Mouse (Mus musculus): Measurements from ENCODE around the gene Vps29.

DNA sequence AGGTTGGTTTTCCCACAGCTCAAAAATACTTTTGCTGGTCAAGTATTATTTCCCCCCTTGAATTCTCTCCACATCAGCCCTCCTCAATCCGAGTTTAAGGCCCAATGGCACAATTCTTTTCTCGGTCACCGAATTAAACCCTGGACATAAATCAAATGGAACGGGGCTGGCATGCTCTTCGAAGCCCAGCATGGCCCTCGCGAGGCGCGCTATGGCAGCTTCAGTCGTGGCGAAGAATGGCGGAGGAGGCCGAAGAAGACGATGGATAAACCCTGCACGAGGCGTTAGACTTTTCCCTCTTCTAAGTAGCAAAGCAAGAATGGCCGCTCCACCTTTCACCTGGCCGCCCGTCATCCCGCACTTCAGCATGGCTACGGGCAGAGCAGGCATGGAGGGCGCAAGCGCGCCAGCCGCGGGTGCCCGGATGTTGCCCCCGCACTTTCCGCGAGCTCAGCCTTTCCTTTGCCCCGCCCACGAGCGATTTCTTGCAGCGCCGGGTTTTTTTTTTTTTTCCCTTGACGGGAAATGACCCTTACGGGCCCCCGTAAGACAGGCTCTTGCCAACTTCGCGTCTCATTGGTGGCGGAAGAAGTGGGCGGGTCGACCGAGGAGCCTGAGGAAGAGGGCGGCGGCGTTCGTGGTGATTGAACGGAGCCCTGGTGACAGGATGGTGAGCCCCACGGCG, at the start of gene Vps29, which contains the start of gene Rad9b:
- TF ChIP-seq ZC3H11A (IDR thresholded peaks at IDR 0.05; ENCODE audit: borderline replicate concordance, low read depth, low read length), result no peak
- TF ChIP-seq CHD2 (IDR thresholded peaks at IDR 0.05; ENCODE audit: low read depth, low read length), result no peak

All from ES-E14 (cell line).